Mouse (Mus musculus): ENCODE results near the gene Lman2. TPM values are rescaled to one million over a fixed set of nuclear protein-coding genes. Genes with fewer than 3 reads are reported as not detected.

Lman2 gene
- polyA plus RNA-seq, 1 experiment from 2014 or later = 36.5 TPM

- Histone ChIP-seq H3K4me1 (ENCODE audit: control insufficient read depth, insufficient read depth, low read length) (peaks cover 15% of the 10 kb centered on the region; the same call in 1 of the 2 replicates), H3K9me3 (ENCODE audit: control insufficient read depth, low read length) (no peaks in the 10 kb centered on the region), H3K27ac (ENCODE audit: low read depth, low read length) (peak within 1 kb of the TSS; percentile 66), H3K9ac (replicated peaks; ENCODE audit: low read depth, low read length) (peak within 1 kb of the TSS; percentile 51), H3K4me2 (ENCODE audit: low read depth, low read length) (peak within 1 kb of the TSS; percentile 70), H3K36me3 (ENCODE audit: control insufficient read depth, insufficient read depth, low read length) (peaks cover 12% of the 10 kb centered on the region; the same call in 1 of the 2 replicates), H3K4me3 (ENCODE audit: low read depth, low read length) (peak within 1 kb of the TSS; percentile 55), H3K27me3 (ENCODE audit: control insufficient read depth, insufficient read depth, low read length) (no peaks in the 10 kb centered on the region)
- peak; percentile 82 for ATAC-seq (ENCODE audit: low read depth)
- WGBS = under 1% methylated on average over 79 of the region's 82 CpGs
Observed at GRCm38 (mm10) chr13:55329683-55330566, 32.7 kb downstream of the Lman2 start, which contains the start of gene Mxd3. Gene Mxd3 (minus strand): TSS chr13:55329823.

- peak overlapping the region; percentile 51 for H3K9ac ChIP-seq (replicated peaks; ENCODE audit: low read depth, low read length)
- peak overlapping the region; percentile 55 for H3K4me3 ChIP-seq (ENCODE audit: low read depth, low read length)
- H3K9me3 ChIP-seq (ENCODE audit: control insufficient read depth, low read length) = no peaks in the 10 kb centered on the region
- peak overlapping the region; percentile 70 for H3K4me2 ChIP-seq (ENCODE audit: low read depth, low read length)
- no peaks in the 10 kb centered on the region for H3K27me3 ChIP-seq (ENCODE audit: control insufficient read depth, insufficient read depth, low read length)
- peak; percentile 22; the same call in 1 of the 2 replicates for ATAC-seq (ENCODE audit: low read depth)
- H3K4me1 ChIP-seq (ENCODE audit: control insufficient read depth, insufficient read depth, low read length) = peaks cover 15% of the 10 kb centered on the region; the same call in 1 of the 2 replicates
- 1% methylated on average over 26 of the region's 29 CpGs for WGBS
- H3K36me3 ChIP-seq (ENCODE audit: control insufficient read depth, insufficient read depth, low read length) = peaks cover 16% of the 10 kb centered on the region; the same call in 1 of the 2 replicates
- H3K27ac ChIP-seq (ENCODE audit: low read depth, low read length) = peak overlapping the region; percentile 66
Observed at GRCm38 (mm10) chr13:55329109-55329682, 33.4 kb downstream of the Lman2 start.

- Histone ChIP-seq H3K27me3 (ENCODE audit: control insufficient read depth, insufficient read depth, low read length) (no peaks in the 10 kb centered on the region), H3K36me3 (ENCODE audit: control insufficient read depth, insufficient read depth, low read length) (peaks cover 21% of the 10 kb centered on the region), H3K9me3 (ENCODE audit: control insufficient read depth, low read length) (no peaks in the 10 kb centered on the region), H3K4me1 (ENCODE audit: control insufficient read depth, insufficient read depth, low read length) (peaks cover 18% of the 10 kb centered on the region; the same call in 1 of the 2 replicates), H3K4me2 (ENCODE audit: low read depth, low read length) (peak overlapping the region; percentile 70; the same call in 1 of the 2 replicates), H3K9ac (replicated peaks; ENCODE audit: low read depth, low read length) (peak overlapping the region; percentile 51; the same call in 1 of the 2 replicates), H3K4me3 (ENCODE audit: low read depth, low read length) (no peak overlapping the region), H3K27ac (ENCODE audit: low read depth, low read length) (no peak overlapping the region)
- WGBS = 81% methylated on average over 4 of the region's 4 CpGs
- ATAC-seq (ENCODE audit: low read depth) = no peak
Observed at GRCm38 (mm10) chr13:55328641-55329040, 33.9 kb downstream of the Lman2 start.

GRCm38 (mm10) chr13:55328171-55328570 is 34.4 kb downstream of the Lman2 start:
- no peak for ATAC-seq (ENCODE audit: low read depth)
- Histone ChIP-seq H3K36me3 (ENCODE audit: control insufficient read depth, insufficient read depth, low read length) (peaks cover 21% of the 10 kb centered on the region), H3K9me3 (ENCODE audit: control insufficient read depth, low read length) (no peaks in the 10 kb centered on the region), H3K27me3 (ENCODE audit: control insufficient read depth, insufficient read depth, low read length) (no peaks in the 10 kb centered on the region), H3K4me3 (ENCODE audit: low read depth, low read length) (no peak overlapping the region), H3K27ac (ENCODE audit: low read depth, low read length) (no peak overlapping the region), H3K9ac (replicated peaks; ENCODE audit: low read depth, low read length) (no peak overlapping the region), H3K4me1 (ENCODE audit: control insufficient read depth, insufficient read depth, low read length) (peaks cover 23% of the 10 kb centered on the region; the same call in 1 of the 2 replicates), H3K4me2 (ENCODE audit: low read depth, low read length) (peak overlapping the region; percentile 0; the same call in 1 of the 2 replicates)
- WGBS = 85% methylated on average over 6 of the region's 6 CpGs

- no peaks in the 10 kb centered on the region for H3K27me3 ChIP-seq (ENCODE audit: control insufficient read depth, insufficient read depth, low read length)
- no peak overlapping the region for H3K4me3 ChIP-seq (ENCODE audit: low read depth, low read length)
- H3K4me1 ChIP-seq (ENCODE audit: control insufficient read depth, insufficient read depth, low read length) = peaks cover 28% of the 10 kb centered on the region; the same call in 1 of the 2 replicates
- H3K9ac ChIP-seq (replicated peaks; ENCODE audit: low read depth, low read length) = no peak overlapping the region
- ATAC-seq (ENCODE audit: low read depth) = 0 out of 2 replicates have a peak, but pooled peaks have one; percentile 29
- H3K27ac ChIP-seq (ENCODE audit: low read depth, low read length) = peak overlapping the region; percentile 22; the same call in 1 of the 2 replicates
- peaks cover 21% of the 10 kb centered on the region for H3K36me3 ChIP-seq (ENCODE audit: control insufficient read depth, insufficient read depth, low read length)
- WGBS = 48% methylated on average over 8 of the region's 8 CpGs
- H3K4me2 ChIP-seq (ENCODE audit: low read depth, low read length) = 0 out of 2 replicates have a peak overlapping the region, but pooled peaks have one; percentile 0
- no peaks in the 10 kb centered on the region for H3K9me3 ChIP-seq (ENCODE audit: control insufficient read depth, low read length)
Observed at GRCm38 (mm10) chr13:55327633-55328032, 35.0 kb downstream of the Lman2 start.

GRCm38 (mm10) chr13:55327169-55327568 is 35.4 kb downstream of the Lman2 start:
- no peak overlapping the region for H3K4me3 ChIP-seq (ENCODE audit: low read depth, low read length)
- 0 out of 2 replicates have a peak overlapping the region, but pooled peaks have one; percentile 11 for H3K9ac ChIP-seq (replicated peaks; ENCODE audit: low read depth, low read length)
- no peak for ATAC-seq (ENCODE audit: low read depth)
- H3K36me3 ChIP-seq (ENCODE audit: control insufficient read depth, insufficient read depth, low read length) = peaks cover 21% of the 10 kb centered on the region
- H3K4me1 ChIP-seq (ENCODE audit: control insufficient read depth, insufficient read depth, low read length) = peaks cover 30% of the 10 kb centered on the region; the same call in 1 of the 2 replicates
- H3K4me2 ChIP-seq (ENCODE audit: low read depth, low read length) = no peak overlapping the region
- peak overlapping the region; percentile 22; the same call in 1 of the 2 replicates for H3K27ac ChIP-seq (ENCODE audit: low read depth, low read length)
- H3K27me3 ChIP-seq (ENCODE audit: control insufficient read depth, insufficient read depth, low read length) = no peaks in the 10 kb centered on the region
- WGBS = 56% methylated on average over 4 of the region's 4 CpGs
- no peaks in the 10 kb centered on the region for H3K9me3 ChIP-seq (ENCODE audit: control insufficient read depth, low read length)

- no peak for ATAC-seq (ENCODE audit: low read depth)
- no peak overlapping the region for H3K27ac ChIP-seq (ENCODE audit: low read depth, low read length)
- WGBS = 83% methylated on average over 11 of the region's 11 CpGs
- no peaks in the 10 kb centered on the region for H3K27me3 ChIP-seq (ENCODE audit: control insufficient read depth, insufficient read depth, low read length)
- peaks cover 21% of the 10 kb centered on the region for H3K36me3 ChIP-seq (ENCODE audit: control insufficient read depth, insufficient read depth, low read length)
- peaks cover 36% of the 10 kb centered on the region; the same call in 1 of the 2 replicates for H3K4me1 ChIP-seq (ENCODE audit: control insufficient read depth, insufficient read depth, low read length)
- no peak overlapping the region for H3K4me2 ChIP-seq (ENCODE audit: low read depth, low read length)
- no peaks in the 10 kb centered on the region for H3K9me3 ChIP-seq (ENCODE audit: control insufficient read depth, low read length)
- no peak overlapping the region for H3K4me3 ChIP-seq (ENCODE audit: low read depth, low read length)
- H3K9ac ChIP-seq (replicated peaks; ENCODE audit: low read depth, low read length) = no peak overlapping the region
Observed at GRCm38 (mm10) chr13:55325596-55325995, 37.0 kb downstream of the Lman2 start.

GRCm38 (mm10) chr13:55322130-55322825 is 40.3 kb downstream of the Lman2 start:
- H3K4me2 ChIP-seq (ENCODE audit: low read depth, low read length) = peak overlapping the region; percentile 86
- H3K27ac ChIP-seq (ENCODE audit: low read depth, low read length) = peak overlapping the region; percentile 74; the same call in 1 of the 2 replicates
- H3K9me3 ChIP-seq (ENCODE audit: control insufficient read depth, low read length) = no peaks in the 10 kb centered on the region
- peak overlapping the region; percentile 95 for H3K9ac ChIP-seq (replicated peaks; ENCODE audit: low read depth, low read length)
- H3K4me3 ChIP-seq (ENCODE audit: low read depth, low read length) = peak overlapping the region; percentile 100
- no peak; the same call in 1 of the 2 replicates for ATAC-seq (ENCODE audit: low read depth)
- 1% methylated on average over 29 of the region's 31 CpGs for WGBS
- peaks cover 24% of the 10 kb centered on the region; the same call in 1 of the 2 replicates for H3K4me1 ChIP-seq (ENCODE audit: control insufficient read depth, insufficient read depth, low read length)
- peaks cover 28% of the 10 kb centered on the region for H3K36me3 ChIP-seq (ENCODE audit: control insufficient read depth, insufficient read depth, low read length)
- no peaks in the 10 kb centered on the region for H3K27me3 ChIP-seq (ENCODE audit: control insufficient read depth, insufficient read depth, low read length)
